Comparison of ENCODE assay signal across 8 mouse cellular contexts in the genomic region with DNA sequence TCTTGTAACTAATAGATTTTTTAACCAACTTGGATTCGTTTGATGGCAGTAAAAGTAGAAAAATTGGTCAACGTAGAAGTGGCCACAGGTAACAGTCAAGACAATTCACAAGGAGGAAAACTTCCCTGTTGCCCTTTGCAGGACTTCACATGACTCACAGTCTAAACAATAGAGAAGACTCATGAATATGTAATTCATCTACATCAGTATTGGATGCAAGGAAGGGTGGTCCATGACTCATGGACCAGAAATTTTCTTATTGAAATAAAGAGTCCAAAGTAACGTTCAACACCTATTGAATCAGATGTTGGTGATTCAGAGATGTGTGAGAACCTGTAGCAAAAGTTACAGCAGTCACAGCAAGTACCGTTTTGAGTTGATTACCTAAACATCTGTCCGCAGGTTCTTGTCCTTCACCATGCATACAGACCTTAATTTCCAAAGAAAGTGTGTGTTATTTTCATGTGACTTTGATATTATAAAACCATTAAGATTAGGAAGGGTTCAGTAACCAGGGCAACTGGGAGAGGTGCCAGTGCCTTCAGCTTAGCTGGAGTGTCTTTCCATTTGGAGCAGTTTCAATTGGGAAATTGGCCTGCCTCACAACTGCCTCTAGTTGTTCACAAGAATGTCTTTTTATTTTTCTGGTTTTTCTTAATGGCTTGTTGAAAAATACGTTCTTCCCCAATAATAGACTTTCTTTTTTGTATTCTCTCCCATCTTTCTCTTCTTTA.
DNase-seq lines count a peak whose midpoint lies in the region; ATAC-seq and TF ChIP-seq lines count a peak whose summit lies in the region.

No protein-coding gene starts in this region.

- H3K4me1 ChIP-seq in hindbrain, postnatal 0 days (ENCODE audit: insufficient read depth, low read length): no peaks in the 10 kb centered on the region
- no peaks in the 10 kb centered on the region for H3K4me1 ChIP-seq in hindbrain, embryonic 14.5 days (replicated peaks; ENCODE audit: control insufficient read depth, insufficient read depth, low read length)

- TF ChIP-seq CTCF in hindbrain, postnatal 0 days (IDR thresholded peaks at IDR 0.05; ENCODE audit: low read depth): no peak

- ATAC-seq in hindbrain, postnatal 0 days: no peak
- no peak for ATAC-seq in hindbrain, embryonic 14.5 days (ENCODE audit: low FRiP score)
- ATAC-seq in erythroblast, adult 5-6 weeks (replicated peaks; ENCODE audit: low FRiP score, poor library complexity, severe bottlenecking): no peak

- H3K36me3 ChIP-seq in hindbrain, postnatal 0 days (ENCODE audit: insufficient read depth, low read length): no peaks in the 10 kb centered on the region
- H3K36me3 ChIP-seq in hindbrain, embryonic 14.5 days (replicated peaks; ENCODE audit: control insufficient read depth, insufficient read depth): no peaks in the 10 kb centered on the region

- DNase-seq in hindbrain, postnatal 0 days (ENCODE audit: low spot score): peak; percentile 71
- DNase-seq in hindbrain, embryonic 14.5 days (ENCODE audit: low spot score): no peak
- peak; percentile 79 for DNase-seq in brain, adult 2 months (ENCODE audit: low read depth, low spot score)
- DNase-seq in kidney, postnatal 14 days: peak; percentile 37
- DNase-seq in lung, postnatal 36 days: peak; percentile 67
- no peak for DNase-seq in B cell, adult 2 months
- no peak for DNase-seq in MN1 (ENCODE audit: low spot score)

- no peak overlapping the region for H3K27ac ChIP-seq in hindbrain, postnatal 0 days
- H3K27ac ChIP-seq in hindbrain, embryonic 14.5 days: no peak overlapping the region

- no peaks in the 10 kb centered on the region for H3K9me3 ChIP-seq in hindbrain, postnatal 0 days (ENCODE audit: low read length)
- H3K9me3 ChIP-seq in hindbrain, embryonic 14.5 days (ENCODE audit: control insufficient read depth, low read length): no peaks in the 10 kb centered on the region

- H3K27me3 ChIP-seq in hindbrain, postnatal 0 days (ENCODE audit: insufficient read depth, low read length): no peaks in the 10 kb centered on the region
- H3K27me3 ChIP-seq in hindbrain, embryonic 14.5 days (ENCODE audit: control insufficient read depth, insufficient read depth, low read length): no peaks in the 10 kb centered on the region

- H3K9ac ChIP-seq in hindbrain, postnatal 0 days (replicated peaks; ENCODE audit: low read length): no peak overlapping the region
- no peak overlapping the region for H3K9ac ChIP-seq in hindbrain, embryonic 14.5 days

- no peak overlapping the region for H3K4me3 ChIP-seq in hindbrain, postnatal 0 days (ENCODE audit: low read length)
- no peak overlapping the region for H3K4me3 ChIP-seq in hindbrain, embryonic 14.5 days (replicated peaks; ENCODE audit: low read length)

- 64% methylated on average over 6 of the region's 6 CpGs for WGBS in hindbrain, postnatal 0 days
- WGBS in hindbrain, embryonic 14.5 days: 78% methylated on average over 6 of the region's 6 CpGs

- H3K4me2 ChIP-seq in hindbrain, postnatal 0 days (ENCODE audit: low read depth, low read length): no peak overlapping the region
- H3K4me2 ChIP-seq in hindbrain, embryonic 14.5 days (replicated peaks): no peak overlapping the region

Comparison
In these comparisons a context has a peak if more than half of its experiments do, and no peak if none do; other contexts are left out.
1. DNase-seq: peak in hindbrain, postnatal 0 days (single experiment), brain, adult 2 months (single experiment), kidney, postnatal 14 days (single experiment) and lung, postnatal 36 days (single experiment); none in hindbrain, embryonic 14.5 days (single experiment), B cell, adult 2 months (0 of 2) and MN1 (single experiment).